Mouse (Mus musculus) lung, adult 2 months (tissue): ENCODE measurements at regions not wholly inside any gene's neighbourhood (a gene's known extent, or its start where the extent isn't known, plus 50 kb on each side); places are given as distances from the start of the nearest gene placed in this dataset.

Experiments used
- DNase-seq: peaks from one replicate; pipeline ENCODE4 v3.0.0; 2022
- H3K4me1 ChIP-seq: fragments of 200-500 bp; 2 replicates; pipeline ENCODE4 v1.6.1; 2011; ENCODE audit warnings: low read length; ENCODE audit not compliant: control insufficient read depth, insufficient read depth
- H3K4me3 ChIP-seq: fragments of 200-500 bp; replicated peaks from 2 replicates; pipeline ENCODE3; 2011; ENCODE audit warnings: low read depth, mild to moderate bottlenecking, control low read depth, low read length; ENCODE audit errors: extremely low read depth
- CTCF ChIP-seq: fragments of 200-500 bp; IDR thresholded peaks from 2 replicates; pipeline ENCODE4 v1.5.1; 2011; ENCODE audit warnings: mild to moderate bottlenecking, low read length, control low read depth; ENCODE audit not compliant: insufficient read depth
- POLR2A ChIP-seq: fragments of 200-500 bp; IDR thresholded peaks from 2 replicates; pipeline ENCODE4 v1.6.1; 2011; ENCODE audit warnings: low read depth, mild to moderate bottlenecking, control low read depth, low read length, borderline replicate concordance; ENCODE audit errors: extremely low read depth
- WGBS: fragments of 180-500 bp; shearing (Covaris S2); methylation state at CpG from one replicate; pipeline ENCODE4 v1.1.7; 2018; 5-methylcytosine and 5-hydroxymethylcytosine counted together

DNA sequence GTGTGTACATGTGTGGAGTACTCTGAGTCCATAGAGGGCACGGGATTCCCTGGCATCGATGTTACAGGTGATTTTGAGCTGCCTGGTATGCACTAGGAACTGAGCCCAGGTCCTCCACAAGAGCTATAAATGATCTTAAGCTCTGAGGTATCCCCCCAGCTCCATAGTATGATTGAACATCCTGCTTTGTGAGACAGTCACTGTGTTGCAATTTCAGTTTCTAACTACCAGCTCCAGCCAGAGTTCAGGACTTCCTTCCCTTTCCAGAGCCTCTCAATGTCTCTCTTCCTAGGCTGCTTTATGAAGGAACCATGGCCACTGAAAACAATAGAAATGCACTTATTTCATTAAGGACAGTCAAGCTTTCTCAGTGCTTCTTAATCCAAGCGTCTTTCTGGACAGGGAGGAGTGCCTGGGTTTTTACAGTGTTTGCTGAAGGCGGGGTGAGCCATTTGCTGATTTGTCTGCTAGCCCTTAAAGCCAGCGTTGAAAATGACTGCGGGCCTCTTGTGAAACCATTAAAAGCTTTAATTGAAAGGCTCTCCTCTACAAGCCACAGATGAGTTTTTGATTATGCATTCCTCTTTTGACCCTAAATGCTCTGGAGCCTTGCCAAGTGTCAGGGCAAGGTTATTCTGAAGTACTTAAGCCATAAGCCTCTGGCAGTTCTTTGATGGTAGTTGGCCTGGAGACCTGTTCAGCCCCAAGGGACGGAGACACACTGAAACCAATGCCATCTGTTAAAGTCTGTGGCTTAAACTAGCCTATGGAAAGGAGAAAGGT lies 155.1 kb upstream of the Pfn2 start:
- WGBS: 52% methylated on average over 7 of the region's 7 CpGs
- peak; percentile 3 for DNase-seq
- no peak for TF ChIP-seq POLR2A
- TF ChIP-seq CTCF: no peak
- H3K4me3 ChIP-seq: no peak overlapping the region
- peaks cover 4% of the 10 kb centered on the region; the same call in 1 of the 2 replicates for H3K4me1 ChIP-seq

DNA sequence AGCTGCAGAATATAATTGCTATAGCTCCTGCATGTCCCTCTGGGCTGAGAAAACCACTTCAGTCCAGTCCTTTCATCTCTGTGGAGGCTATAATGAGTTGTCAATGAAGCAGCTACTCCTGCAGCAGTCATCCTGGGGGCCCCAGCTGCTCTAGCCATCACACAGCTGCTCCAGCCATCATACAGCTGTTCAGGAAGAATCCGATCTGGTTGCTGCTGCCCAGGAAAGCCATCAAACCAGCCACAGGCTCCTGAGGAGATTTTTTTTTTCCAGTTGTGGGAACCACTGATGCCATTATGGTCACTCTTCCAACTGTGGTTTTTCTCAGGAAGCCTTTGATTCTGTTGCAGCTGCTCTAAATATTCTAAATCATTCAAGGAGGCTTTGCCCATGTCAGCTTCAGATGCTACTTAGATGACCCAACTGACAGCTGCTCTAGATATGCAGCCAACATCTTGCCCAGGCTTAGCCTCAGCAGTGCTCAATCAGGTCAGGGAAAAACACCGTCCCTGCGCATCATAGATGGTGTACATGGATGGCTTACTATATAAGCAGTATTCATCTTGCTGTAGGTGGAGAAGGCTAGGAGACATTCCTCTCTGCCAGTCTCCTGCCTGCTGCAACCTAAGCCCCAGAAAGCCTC lies 177.0 kb upstream of the Pfn2 start:
- H3K4me3 ChIP-seq: no peak overlapping the region

DNA sequence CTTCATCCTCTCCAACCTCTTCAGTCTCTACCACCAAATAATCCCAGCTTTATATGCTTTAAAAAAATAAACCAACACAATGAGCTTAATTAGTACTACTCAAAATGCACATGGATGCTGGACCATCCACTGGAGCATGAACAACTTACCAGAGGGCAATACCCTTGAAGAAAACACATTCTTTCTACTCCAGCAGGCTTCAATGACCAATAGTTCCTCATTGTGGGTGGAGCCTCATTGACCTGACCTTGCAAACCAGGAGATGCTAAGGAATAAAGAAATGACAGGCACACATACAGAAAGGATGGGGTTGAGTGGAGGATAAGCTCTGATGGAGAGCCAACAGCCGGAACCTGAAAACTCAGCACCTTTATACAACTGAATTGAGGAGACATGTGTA lies 201.7 kb upstream of the Pfn2 start:
- TF ChIP-seq CTCF (no peak), POLR2A (no peak)
- Histone ChIP-seq H3K4me3 (no peak overlapping the region), H3K4me1 (no peaks in the 10 kb centered on the region)
- no peak for DNase-seq
- 98% methylated on average over 1 of the region's 1 CpGs for WGBS

More for the DNA sequence above, 177.0 kb upstream of the Pfn2 start:
- no peaks in the 10 kb centered on the region for H3K4me1 ChIP-seq
- no peak for DNase-seq
- 67% methylated on average over 3 of the region's 3 CpGs for WGBS
- TF ChIP-seq POLR2A (no peak), CTCF (no peak)

DNA sequence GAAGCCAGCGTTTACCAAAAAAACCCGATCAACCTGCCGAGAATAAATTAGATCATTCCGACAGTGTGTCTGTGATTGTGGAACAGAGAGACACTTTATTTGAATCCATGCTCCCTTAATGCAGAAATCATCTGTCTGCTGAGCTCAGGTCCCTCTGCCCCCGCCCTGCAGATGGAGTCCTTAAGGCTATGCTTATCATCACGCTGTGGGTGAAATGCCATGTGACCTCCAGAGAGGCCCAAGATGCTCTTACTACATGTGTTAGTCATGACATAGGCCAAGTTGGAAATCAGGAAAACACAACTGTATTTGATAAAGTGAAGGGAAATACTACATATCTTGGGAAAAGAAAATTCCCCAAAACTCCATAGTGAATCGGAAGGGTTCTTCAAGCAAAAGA lies 206.8 kb upstream of the Pfn2 start:
- WGBS: 74% methylated on average over 7 of the region's 7 CpGs
- H3K4me3 ChIP-seq: no peak overlapping the region
- TF ChIP-seq CTCF (no peak), POLR2A (no peak)
- H3K4me1 ChIP-seq: no peaks in the 10 kb centered on the region
- no peak for DNase-seq

DNA sequence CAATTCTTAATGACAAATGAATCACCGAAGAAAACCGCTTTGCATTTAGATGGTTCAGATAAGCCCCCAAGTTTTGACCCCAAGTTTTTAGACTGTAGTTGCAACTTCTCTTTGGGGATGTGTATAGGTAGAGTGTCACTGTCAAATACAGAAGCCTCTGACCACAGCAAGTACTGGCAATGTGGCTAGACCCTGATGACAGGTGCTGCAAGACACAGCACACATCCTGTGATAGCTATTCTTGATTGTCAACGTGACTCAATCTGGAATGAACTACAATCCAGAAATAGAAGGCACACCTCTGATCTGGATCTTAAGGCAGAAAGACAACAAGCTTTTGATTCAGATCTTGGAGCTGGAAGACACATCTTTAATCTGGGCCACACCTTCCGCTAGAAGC lies 207.3 kb upstream of the Pfn2 start:
- H3K4me3 ChIP-seq: no peak overlapping the region
- DNase-seq: no peak
- TF ChIP-seq CTCF: no peak
- no peak for TF ChIP-seq POLR2A
- no peaks in the 10 kb centered on the region for H3K4me1 ChIP-seq
- WGBS: 88% methylated on average over 4 of the region's 4 CpGs

DNA sequence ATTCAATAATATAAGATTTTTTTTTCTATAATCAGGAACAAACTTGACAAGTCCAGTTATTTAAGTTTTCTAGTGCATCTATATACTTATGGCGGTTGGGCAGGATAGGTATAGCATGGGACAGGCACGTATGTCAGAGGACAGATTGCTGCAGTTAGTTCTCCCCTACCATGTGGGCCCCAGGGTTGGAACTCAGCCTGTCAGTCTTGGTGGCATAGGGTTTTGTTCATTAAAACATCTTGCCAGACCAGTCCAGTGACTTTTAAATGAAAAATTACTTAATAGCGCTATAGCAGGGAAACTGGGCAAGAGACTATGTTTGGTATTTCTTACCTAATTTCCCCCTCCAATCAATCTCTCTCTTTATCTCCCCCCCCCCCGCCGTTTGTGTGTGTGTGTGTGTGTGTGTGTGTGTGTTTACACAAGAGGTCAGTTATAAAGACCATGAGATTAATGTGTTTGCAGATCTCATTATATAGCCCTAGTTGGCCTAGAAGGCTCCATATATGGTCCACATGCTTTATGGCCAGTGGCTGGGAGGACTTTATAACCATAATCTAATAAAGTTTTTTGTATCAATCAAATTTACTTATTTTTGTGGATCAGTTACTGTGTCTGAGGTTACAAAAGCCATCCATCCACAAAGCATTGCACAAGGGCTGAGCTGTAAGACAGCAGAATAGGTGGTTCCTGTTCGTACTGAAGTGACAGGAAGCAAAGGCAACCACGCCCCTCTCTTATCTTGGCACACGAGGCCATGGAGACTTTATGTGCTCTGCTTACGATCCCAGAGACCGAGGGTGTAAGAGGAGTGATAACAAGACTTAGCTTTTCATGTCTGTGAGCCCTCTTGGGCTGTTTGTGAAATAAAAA lies 208.5 kb upstream of the Pfn2 start:
- H3K4me3 ChIP-seq: no peak overlapping the region
- TF ChIP-seq CTCF (no peak), POLR2A (no peak)
- 27% methylated on average over 10 of the region's 10 CpGs for WGBS
- H3K4me1 ChIP-seq: no peaks in the 10 kb centered on the region
- no peak for DNase-seq

DNA sequence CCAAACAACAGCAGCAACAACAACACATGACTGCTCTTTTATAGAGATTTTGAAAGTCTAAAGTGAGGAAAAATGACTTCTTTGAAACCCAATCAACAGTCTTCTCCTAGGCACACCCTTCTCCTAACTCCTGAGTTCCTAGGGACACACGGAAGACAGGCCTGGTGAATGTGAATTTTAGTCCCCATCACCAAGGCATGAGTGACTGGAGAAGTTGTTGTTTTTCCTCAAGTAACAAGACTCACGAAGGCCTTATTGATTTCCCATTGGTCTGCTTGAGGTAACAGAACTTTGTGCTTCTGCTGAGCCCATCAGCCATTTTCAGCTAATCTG lies 209.2 kb upstream of the Pfn2 start:
- 73% methylated on average over 2 of the region's 2 CpGs for WGBS
- no peak for TF ChIP-seq POLR2A
- TF ChIP-seq CTCF: no peak
- H3K4me1 ChIP-seq: no peaks in the 10 kb centered on the region
- no peak overlapping the region for H3K4me3 ChIP-seq
- no peak for DNase-seq

DNA sequence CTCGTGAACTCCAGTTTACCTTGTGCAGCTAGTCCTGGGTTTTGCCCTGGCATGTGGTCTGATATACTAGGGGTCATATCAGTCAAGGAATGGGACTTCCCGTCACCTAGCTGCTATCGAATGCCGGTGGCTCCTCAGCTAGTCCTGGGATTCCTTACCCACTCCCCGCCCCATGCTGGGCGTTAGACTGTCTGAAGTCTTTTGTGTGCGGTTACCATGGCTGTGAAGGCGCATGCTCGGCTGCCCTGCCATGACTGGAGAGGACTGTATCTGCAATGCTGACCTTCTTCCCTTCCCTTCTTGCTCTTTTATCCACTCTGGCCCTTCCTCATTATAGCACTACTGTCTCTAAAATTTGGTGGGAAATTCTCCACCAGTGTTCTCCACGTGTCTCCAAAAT lies 210.3 kb upstream of the Pfn2 start:
- TF ChIP-seq CTCF (no peak), POLR2A (no peak)
- WGBS: 68% methylated on average over 10 of the region's 10 CpGs
- DNase-seq: no peak
- Histone ChIP-seq H3K4me3 (no peak overlapping the region), H3K4me1 (no peaks in the 10 kb centered on the region)

DNA sequence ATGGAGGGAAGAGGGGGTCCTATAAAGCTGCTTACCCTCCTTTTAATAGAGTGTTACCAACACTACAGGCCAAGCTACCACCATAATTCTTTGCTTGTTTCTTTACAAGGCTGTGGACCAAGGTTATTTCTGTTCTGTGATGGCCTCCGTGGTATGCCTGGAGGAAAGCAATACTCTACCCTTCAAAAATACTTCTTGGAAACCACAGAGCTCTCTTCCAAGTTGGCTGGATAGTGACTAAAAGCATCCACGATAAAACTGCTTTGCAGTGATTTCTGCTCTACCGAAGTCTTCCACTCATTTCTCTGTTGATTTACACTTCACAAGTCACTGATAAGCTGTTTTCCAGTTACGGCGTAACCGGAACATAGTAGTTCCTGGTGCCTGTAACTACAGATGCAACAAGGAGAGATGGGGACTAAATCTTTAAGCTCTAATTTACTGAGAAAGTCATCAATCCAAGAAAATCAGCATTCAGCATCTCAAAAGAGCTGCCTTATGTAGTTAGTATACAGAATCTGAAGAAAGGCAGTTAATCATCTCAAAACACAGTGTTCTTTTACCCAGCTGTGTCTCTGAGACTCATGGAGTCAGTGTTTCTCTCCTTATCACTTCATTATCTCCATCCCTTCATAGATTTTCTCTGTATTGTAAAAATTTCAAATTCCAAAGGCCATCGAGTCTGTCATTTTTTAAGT lies 216.1 kb upstream of the Pfn2 start:
- H3K4me3 ChIP-seq: no peak overlapping the region
- no peak for DNase-seq
- no peak for TF ChIP-seq POLR2A
- no peak for TF ChIP-seq CTCF
- WGBS: 70% methylated on average over 7 of the region's 7 CpGs
- H3K4me1 ChIP-seq: no peaks in the 10 kb centered on the region
